Mouse (Mus musculus): ENCODE data around the gene Pofut1.
A peak's percentile ranks its signal among the peaks of the same experiment; 100 is the strongest.

Gene Pofut1

DNA sequence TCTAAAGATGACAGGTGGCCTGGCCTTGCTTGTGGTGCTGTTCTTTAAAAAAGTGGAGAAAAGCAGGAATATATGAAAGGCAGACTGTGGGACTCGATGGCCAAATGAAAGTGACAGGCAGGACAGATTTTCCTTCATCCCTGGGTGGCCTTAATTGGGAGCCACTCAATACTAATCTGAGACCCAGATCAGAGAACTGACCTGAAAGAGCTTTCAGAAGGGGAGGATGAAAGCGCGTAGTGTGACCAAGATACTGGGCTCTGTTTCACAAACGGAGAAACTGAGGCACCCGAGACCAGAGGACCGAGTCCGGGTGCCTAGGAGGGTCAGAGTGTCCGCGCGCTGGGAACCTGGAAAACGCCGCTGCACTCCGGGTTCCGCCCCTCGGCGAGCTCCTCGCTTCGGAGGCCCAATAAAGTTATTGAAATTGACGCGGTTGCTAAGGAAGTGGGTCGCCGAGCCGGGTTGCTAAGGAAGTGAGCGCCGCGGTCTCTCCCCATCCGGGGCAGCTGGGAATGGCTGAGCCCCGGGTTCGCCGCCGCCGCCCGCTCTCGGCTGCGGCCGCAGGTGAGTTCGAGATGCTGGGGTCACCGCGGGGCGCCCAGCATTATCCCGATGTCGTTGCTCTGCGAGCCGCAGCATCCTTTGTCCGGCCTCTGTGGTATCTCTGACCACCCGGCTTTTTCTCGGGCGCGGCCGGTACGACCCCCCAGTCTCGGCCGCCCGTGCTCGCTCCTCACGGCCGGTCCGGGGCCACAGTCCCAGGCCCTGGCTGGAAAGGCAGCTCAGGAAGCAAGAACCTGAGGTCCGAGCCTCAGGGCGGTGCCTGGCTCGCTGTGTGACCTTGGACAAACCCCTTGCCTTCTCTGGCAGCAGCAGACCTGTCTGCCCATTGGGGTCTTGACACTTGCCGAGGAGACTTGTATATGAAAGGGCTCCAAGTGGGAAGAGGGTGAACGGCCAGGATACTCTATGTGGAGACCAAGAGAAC, 49.9 kb downstream of the Pofut1 start, which contains the start of gene Kif3b:
Gene Kif3b (plus strand): TSS at position 476 of the 991 bp plus-strand sequence.
- DNase-seq = peak; percentile 84

DNA sequence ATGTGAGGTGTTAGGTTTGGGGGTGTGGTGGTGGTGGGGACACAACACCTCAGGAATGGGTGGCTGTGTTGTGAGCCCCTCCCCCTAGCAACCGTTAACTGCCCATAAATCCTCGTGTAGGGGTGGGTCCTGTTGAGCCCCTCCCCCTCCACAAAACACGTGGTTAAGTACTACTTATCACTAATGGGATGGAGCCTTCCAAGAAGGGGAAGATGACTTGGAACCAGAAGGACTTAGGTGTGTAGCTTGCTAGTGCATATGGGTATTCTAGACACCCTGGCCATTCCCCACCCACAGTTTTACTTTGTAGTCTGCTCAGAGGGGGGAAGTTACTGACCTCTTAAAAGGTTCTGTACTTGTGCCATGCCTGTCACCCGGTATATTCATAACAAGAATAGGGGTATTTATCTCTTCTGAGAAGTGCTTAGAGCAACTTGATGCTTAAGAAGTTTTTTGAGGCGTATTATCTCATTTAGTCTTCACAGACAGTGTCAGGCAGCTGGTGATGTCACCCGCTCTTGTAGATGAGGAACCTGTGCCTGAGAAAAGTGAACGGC, 51.0 kb downstream of the Pofut1 start:
- DNase-seq = no peak

DNA sequence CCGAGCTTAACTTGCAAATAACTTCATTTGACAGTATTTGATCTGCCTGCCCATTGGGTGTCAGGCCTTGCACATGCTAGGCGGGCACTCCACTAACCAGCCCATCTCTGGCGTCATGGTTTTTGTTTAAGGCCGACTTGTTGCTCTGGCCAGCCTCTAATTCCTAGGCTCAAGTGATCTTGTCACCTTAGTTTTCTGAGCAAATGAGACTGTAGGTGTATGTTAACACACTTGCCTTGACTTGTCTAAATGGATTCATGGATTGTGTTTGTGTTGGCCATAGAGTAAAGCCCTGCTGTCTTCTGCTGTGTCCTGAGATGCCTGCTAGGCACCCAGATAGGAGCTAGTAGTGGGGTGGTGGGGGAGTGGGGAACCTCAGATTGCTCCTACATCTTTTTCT, 53.9 kb downstream of the Pofut1 start:
- no peak for DNase-seq

DNA sequence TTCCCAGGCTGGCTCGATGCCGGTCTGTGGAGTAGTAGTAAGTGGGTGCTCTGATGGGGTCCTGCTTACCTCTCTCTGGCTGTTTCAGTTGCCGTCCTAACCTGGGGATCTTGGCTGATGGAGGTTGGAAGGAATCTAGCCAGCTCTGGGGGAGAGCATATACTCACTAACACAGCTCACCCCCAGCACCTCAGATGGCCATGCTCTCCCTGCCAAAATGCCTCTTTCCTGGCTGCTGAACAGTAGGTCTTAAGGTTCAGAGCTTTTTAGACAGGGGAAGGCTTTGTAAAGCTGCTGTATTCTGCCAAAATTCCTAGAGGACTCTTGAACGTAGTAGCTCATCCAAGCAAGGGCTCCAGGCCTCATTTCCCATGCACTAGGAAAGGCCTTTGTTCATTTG, 56.4 kb downstream of the Pofut1 start:
- peak; percentile 50 for DNase-seq

DNA sequence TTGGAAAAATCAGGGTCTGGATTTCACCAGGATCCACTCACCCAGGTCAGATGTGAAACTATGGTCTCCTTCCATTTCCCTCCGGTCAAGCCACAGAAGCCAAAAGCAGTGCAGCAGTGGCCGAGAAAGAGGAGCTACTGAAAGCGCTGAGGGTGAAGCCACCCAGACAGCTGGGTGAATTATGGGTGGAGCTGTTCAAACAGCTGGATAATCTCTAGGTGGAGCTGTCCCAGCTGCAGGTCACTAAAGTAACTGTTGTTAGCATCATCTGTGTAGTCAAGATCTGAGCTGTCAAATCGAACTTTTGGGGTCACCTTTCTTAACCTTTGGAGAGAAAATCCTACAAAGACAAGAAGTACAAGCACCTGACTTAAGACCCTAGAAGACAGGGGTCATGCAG, 57.1 kb downstream of the Pofut1 start:
- DNase-seq = no peak

DNA sequence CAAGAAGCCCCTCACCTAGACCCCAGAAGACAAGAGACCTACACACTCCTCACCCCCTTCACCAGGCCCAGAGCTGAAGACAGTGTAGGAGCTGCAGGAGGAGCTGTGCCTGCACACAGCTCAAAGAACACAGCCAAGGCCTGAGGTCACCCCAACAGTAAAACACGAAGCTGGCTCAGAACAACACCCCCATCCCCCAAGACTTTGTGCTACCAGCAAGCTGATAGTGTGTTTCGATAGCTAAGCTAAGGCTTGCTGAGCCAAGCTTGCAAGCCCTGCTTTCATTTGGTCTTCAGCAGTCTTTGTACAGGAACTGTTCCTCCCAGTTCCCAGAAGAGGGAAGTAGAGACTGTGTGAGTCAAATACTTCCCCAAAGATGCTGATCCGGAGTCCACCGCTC, 57.5 kb downstream of the Pofut1 start:
- DNase-seq = no peak

DNA sequence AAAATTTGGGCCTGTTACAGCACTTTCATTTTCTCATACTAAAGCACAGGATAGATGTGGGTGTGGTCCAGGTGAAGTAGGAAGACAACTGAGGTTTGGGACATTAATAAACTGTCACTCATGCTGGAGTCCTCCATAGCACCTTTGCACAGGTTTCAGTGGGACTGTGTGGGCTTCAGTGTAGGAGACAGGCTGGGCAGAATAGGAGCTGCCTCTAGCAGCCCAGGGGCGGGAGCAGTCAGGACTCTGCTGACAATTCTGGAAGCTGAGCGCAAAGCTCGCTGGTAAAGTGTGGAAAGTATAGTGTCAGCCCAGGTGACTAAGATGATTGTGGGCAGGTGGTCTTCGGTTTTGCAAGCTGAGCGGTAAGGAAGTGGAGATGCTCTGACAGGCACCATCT, 59.8 kb downstream of the Pofut1 start:
- no peak for DNase-seq

DNA sequence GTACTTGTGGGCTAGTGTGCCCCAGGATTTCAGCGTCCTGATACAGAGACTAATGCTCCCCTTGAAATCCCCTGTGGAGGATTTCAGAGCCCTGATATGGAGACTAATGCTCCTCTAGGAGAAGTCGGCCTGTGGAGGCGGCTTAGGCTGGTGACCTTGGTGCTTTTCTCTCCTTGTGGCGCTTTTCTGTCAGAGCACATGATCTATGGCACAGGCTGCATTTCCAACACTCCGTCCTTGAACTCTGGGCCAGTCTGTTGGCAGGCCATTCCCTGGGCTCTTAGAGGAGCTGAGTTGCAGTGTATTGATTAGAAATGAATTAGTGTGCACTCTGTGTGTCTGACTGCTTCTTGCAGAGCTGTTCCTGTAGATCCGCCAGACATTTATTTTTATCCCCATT, 63.9 kb downstream of the Pofut1 start:
- DNase-seq = no peak

DNA sequence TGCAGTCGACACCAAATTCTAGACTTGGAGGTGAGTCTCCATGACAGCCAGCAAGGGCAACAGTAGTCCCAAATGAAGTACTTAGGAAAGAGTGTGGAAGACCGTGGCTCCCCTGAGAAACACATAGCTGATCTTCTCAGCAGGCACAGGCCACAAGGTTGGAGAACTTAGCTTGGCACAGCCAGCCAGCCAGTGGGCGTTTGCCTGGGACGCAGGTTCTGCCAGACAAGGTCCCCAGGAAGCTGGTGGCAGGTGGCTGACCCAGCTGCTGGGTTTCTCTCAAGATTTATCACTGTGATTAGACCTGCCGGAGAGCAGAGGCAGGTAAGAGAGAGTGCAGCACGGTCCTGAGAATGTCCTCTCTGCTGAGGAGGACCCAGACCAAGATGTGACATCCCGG, 67.3 kb downstream of the Pofut1 start:
- DNase-seq = no peak

DNA sequence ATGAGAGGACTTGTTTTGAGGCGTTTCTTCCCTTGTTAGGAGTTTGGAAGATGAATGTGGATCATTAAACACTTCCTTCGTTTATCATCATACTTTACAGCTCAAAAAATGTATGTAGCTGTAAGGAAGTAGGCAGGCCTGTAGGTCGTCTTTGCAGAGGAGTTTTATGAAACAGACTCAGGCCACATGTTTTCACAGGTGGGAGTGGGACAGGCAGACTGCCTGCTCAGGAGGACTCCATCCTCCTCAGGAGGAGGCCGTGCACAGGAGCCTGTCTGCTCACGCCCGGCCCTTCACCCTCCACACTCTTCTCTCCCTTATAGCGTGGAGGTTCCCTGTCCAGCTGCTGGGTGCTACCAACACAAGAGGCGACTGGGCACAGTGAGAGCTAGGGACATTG, 67.8 kb downstream of the Pofut1 start:
- DNase-seq = no peak

DNA sequence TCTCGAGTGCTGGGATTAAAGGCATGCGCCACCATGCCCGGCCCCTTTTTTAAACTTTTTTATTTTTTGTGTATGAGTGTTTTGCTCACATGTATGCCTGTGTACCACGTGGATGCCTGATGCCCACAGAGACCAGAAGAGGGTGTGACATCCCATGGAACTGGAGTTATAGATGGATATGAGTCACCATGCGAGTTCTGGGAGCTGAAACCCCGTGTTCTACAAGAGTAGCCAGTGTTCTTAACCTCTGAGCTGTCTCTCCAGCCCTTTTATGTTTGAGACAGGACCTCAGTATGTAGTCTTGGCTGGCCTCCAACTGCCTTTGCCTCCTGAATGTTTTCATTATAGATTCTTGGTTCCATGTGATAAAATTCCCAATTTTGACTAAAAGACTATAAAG, 68.9 kb downstream of the Pofut1 start:
- no peak for DNase-seq

DNA sequence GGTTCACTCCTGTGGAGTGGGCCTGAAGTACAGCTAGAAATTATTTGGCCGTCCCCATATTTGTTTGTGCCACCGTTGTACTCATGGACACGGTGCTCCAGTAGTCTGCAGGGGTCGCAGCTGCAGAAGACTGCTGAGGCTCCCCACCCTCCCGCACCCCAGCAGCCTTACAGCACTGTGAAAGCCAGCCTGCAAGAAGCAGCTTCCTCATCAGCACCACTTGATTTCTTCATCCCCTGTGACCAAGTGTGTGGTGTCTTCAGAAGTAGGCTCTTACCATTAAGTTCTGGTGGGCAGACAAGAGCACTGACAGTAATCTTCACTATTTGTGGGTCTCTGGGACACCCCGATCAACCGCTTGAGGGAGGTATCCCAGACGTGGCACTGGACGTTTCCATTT, 71.6 kb downstream of the Pofut1 start:
- DNase-seq = no peak

DNA sequence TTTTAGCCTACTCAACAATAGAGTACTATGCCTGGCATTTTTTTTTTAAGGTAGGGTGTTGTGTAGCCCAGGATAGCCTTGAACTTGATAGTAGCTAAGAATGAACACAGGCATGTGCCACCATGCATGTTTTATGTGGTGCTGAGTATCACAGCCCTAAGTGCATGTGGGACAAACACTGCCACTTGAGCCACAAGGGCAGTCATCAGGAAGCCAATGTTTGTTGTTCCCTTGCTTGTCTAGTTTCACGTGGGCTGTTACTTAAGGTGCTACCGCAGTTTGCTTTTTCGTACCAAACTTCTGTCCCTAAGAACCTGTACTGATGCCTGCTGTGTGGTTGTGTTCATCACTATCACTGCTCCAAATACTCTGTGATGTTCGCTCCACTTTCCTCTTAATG, 77.1 kb downstream of the Pofut1 start:
- DNase-seq = no peak

DNA sequence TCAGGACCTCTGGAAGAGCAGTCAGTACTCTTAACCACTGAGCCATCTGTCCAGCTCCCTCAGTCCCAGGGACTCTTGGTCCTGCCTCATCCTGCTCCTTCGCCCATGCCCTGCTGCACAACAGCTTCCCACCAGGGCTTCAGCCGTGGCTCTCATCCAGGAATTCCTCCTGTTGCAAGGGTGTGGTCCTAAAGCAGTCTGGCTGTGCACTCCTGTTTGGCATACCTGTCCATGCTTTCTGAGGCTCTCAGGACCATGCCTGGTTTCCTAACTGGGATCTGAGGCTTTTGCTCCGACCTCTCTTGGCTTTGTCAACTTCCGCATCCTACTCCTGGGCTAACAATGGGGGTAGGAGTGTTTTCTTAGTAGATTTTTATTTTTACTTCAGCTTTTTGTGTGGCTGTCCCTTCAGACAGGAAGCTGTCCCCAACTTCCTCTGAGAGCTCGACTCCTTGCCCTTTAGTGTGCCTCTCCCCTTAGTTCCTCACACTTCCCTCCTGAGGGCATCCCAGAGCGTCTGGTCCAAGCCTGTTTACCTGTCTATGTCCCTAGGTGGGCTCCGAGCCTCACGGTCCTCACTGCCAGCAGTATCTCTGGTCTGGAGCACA, 77.8 kb downstream of the Pofut1 start:
- DNase-seq = no peak

Measured in cerebellum, adult 9-10 months (tissue).